Mouse (Mus musculus) neural tube, embryonic 12.5 days (tissue): ENCODE results near the gene Gm12185. TPM values are rescaled to one million over a fixed set of nuclear protein-coding genes. Genes with fewer than 3 reads are reported as not detected.
"Not testable (repeated sequence)": the region's sequence is repeated elsewhere in the genome, so short reads cannot be mapped to it uniquely, and the experiment has no call there.

ENCODE experiments used
- ATAC-seq: fragments of 200-750 bp; cut with Nextera tagmentation; 2 replicates; pipeline ENCODE4 v1.8.0; 2017; ENCODE audit warnings: low read depth, mild to moderate bottlenecking, moderate TSS enrichment, moderate library complexity; ENCODE audit not compliant: low FRiP score
- H3K27ac ChIP-seq: fragments of 300-500 bp; sonication (generic); 2 replicates; pipeline ENCODE4 v1.5.1; 2016
- H3K27me3 ChIP-seq: fragments of 300-500 bp; sonication (generic); replicated peaks from 2 replicates; pipeline ENCODE4 v1.6.1; 2016; ENCODE audit warnings: mild to moderate bottlenecking
- H3K36me3 ChIP-seq: fragments of 300-500 bp; sonication (generic); 2 replicates; pipeline ENCODE4 v1.6.1; 2016; ENCODE audit warnings: mild to moderate bottlenecking
- H3K4me1 ChIP-seq: fragments of 300-500 bp; sonication (generic); 2 replicates; pipeline ENCODE4 v1.6.1; 2016
- H3K4me2 ChIP-seq: fragments of 300-500 bp; sonication (generic); replicated peaks from 2 replicates; pipeline ENCODE4 v1.6.1; 2016; ENCODE audit warnings: mild to moderate bottlenecking
- H3K4me3 ChIP-seq: fragments of 300-500 bp; sonication (generic); 2 replicates; pipeline ENCODE4 v1.5.1; 2016
- H3K9ac ChIP-seq: fragments of 300-500 bp; sonication (generic); 2 replicates; pipeline ENCODE4 v1.6.1; 2016; ENCODE audit warnings: mild to moderate bottlenecking
- H3K9me3 ChIP-seq: fragments of 300-500 bp; sonication (generic); 2 replicates; pipeline ENCODE4 v1.6.1; 2016; ENCODE audit warnings: mild to moderate bottlenecking
- WGBS: fragments of 180-500 bp; shearing (Covaris S2); methylation state at CpG from one replicate; pipeline ENCODE4 v1.1.7; 2016; 5-methylcytosine and 5-hydroxymethylcytosine counted together
- polyA plus RNA-seq: library from polyadenylated mRNA; unstranded; fragments of >200 nt; fragmentation: Nextera tagmentation; extraction: Ambion mirVana; gene quantifications from 2 replicates; pipeline ENCODE4 v1.2.1, GENCODE M21; 2016

The Gm12185 gene
- polyA plus RNA-seq, 1 experiment from 2014 or later = not detected

DNA sequence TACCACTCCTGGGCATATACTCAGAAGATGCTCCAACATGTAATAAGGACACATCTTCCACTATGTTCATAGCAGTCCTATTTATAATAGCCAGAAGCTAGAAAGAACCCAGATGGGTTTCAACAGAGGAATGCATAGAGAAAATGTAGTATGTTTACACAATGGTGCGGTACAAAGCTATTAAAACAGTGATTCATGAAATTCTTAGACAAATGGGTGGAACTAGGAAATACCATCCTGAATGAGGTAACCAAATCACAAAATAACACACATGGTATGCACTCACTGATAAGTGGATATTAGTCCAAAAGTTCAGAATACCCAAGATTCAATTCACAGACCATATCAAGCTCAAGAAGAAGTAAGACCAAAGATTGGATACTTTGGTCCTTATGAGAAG is 17.3 kb downstream of the Gm12185 start:
- no CpG with 5 or more reads among the region's 1 CpGs for WGBS
- H3K9ac ChIP-seq, H3K4me3 ChIP-seq, H3K4me2 ChIP-seq, H3K27me3 ChIP-seq, H3K4me1 ChIP-seq, H3K9me3 ChIP-seq, H3K36me3 ChIP-seq, ATAC-seq, H3K27ac ChIP-seq: not testable (repeated sequence)

- not testable (repeated sequence) for H3K9ac ChIP-seq, H3K36me3 ChIP-seq, H3K27ac ChIP-seq, H3K4me3 ChIP-seq, H3K9me3 ChIP-seq, H3K4me2 ChIP-seq, ATAC-seq, H3K4me1 ChIP-seq, H3K27me3 ChIP-seq
- WGBS = 96% methylated on average over 6 of the region's 6 CpGs
These were observed 45.9 kb downstream of the Gm12185 start, which contains the start of gene Psme2b for GRCm38 (mm10) chr11:48946090-48946489. TSS of gene Psme2b (minus strand) at chr11:48946190.

GRCm38 (mm10) chr11:48939286-48939685 is 52.7 kb downstream of the Gm12185 start:
- H3K27me3 ChIP-seq, H3K9me3 ChIP-seq, H3K4me2 ChIP-seq, H3K4me3 ChIP-seq, H3K36me3 ChIP-seq, H3K27ac ChIP-seq, H3K4me1 ChIP-seq, H3K9ac ChIP-seq, ATAC-seq: not testable (repeated sequence)

- H3K9ac ChIP-seq, ATAC-seq, H3K36me3 ChIP-seq, H3K9me3 ChIP-seq, H3K27ac ChIP-seq, H3K4me2 ChIP-seq, H3K4me1 ChIP-seq, H3K27me3 ChIP-seq, H3K4me3 ChIP-seq: not testable (repeated sequence)
- WGBS = no CpG with 5 or more reads among the region's 3 CpGs
These were observed 56.7 kb downstream of the Gm12185 start for GRCm38 (mm10) chr11:48935291-48935690.

- not testable (repeated sequence) for H3K9ac ChIP-seq
- 70% methylated on average over 1 of the region's 1 CpGs for WGBS
These were observed 58.1 kb downstream of the Gm12185 start for GRCm38 (mm10) chr11:48933923-48934322.

DNA sequence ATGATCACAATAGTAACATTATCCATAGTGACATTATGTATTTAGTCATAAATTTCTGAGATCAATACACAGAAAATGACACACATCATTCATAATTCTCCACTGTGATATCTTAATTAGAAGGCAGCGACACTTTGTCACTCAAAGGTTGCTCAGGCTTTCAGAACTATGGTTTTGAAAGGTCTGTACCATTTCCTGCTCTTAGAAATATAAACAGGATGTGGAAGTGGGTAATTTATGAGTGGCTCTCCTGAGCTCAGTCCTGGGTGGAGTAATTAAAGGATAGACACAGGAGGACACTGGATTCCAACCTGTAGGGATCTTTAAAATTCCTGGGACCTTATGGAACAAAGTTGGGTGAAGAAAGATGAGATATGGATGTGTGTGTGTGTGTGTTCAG is 58.6 kb downstream of the Gm12185 start:
- not testable (repeated sequence) for H3K27me3 ChIP-seq, H3K9me3 ChIP-seq, H3K4me2 ChIP-seq, H3K9ac ChIP-seq, H3K36me3 ChIP-seq, ATAC-seq, H3K4me1 ChIP-seq, H3K4me3 ChIP-seq, H3K27ac ChIP-seq
- 87% methylated on average over 1 of the region's 1 CpGs for WGBS

More at GRCm38 (mm10) chr11:48933923-48934322, 58.1 kb downstream of the Gm12185 start:
- not testable (repeated sequence) for H3K9me3 ChIP-seq, H3K27me3 ChIP-seq, H3K27ac ChIP-seq, H3K4me3 ChIP-seq, ATAC-seq, H3K4me1 ChIP-seq, H3K36me3 ChIP-seq, H3K4me2 ChIP-seq

DNA sequence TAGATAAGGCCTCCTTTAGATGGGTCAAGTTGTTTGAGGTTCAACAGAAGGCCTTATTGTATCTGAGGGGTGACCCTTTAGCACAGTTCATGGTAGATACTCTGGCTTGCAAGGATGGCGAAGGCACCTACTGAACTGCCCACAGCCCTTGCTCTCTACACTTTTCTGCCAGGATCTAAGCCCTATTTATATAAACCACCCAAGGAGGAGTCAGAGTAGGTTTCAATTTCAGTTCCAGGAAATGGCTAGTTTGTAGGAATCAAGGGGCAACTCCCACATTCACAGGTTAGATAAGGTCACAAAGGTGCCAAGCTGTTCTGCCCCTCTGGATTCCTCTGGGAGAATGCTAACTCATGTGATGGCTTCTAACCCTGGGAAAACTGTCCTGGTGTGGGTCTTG is 64.0 kb downstream of the Gm12185 start:
- H3K4me3 ChIP-seq, H3K27ac ChIP-seq, H3K36me3 ChIP-seq, H3K9ac ChIP-seq, H3K9me3 ChIP-seq, H3K4me2 ChIP-seq, H3K4me1 ChIP-seq, H3K27me3 ChIP-seq, ATAC-seq: not testable (repeated sequence)
- 81% methylated on average over 1 of the region's 1 CpGs for WGBS

GRCm38 (mm10) chr11:48926437-48926836 is 65.6 kb downstream of the Gm12185 start:
- not testable (repeated sequence) for H3K4me3 ChIP-seq, ATAC-seq

DNA sequence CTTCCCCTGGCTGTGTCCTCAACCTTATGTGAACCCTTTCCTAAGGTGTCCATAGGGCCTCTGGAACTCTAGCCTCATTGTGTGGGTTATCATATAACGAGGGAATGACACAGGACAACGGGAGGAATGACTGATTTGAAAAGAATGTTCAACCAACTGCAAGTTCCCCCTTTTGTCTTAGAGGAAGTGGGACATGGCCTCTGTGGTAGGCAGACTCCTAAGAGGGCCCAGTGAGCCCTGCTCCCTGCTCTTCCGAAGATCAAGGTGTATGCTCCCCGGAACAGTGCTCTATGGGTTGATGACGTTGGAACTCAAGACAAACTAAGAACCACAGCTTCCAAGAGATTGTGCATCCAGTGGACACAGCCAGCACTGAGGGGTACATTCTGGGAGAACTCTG is 68.2 kb downstream of the Gm12185 start:
- 92% methylated on average over 5 of the region's 5 CpGs for WGBS
- not testable (repeated sequence) for H3K4me1 ChIP-seq, H3K4me2 ChIP-seq, H3K9me3 ChIP-seq, H3K27ac ChIP-seq, H3K36me3 ChIP-seq, ATAC-seq, H3K4me3 ChIP-seq, H3K9ac ChIP-seq, H3K27me3 ChIP-seq

More at GRCm38 (mm10) chr11:48926437-48926836, 65.6 kb downstream of the Gm12185 start:
- not testable (repeated sequence) for H3K4me1 ChIP-seq, H3K4me2 ChIP-seq, H3K27me3 ChIP-seq, H3K36me3 ChIP-seq, H3K27ac ChIP-seq, H3K9me3 ChIP-seq, H3K9ac ChIP-seq

GRCm38 (mm10) chr11:48918380-48918779 is 73.6 kb downstream of the Gm12185 start:
- Histone ChIP-seq H3K4me1 (no peaks in the 10 kb centered on the region), H3K27ac (no peak overlapping the region), H3K4me3 (no peak overlapping the region), H3K9me3 (no peaks in the 10 kb centered on the region), H3K9ac (no peak overlapping the region), H3K36me3 (no peaks in the 10 kb centered on the region), H3K27me3 (no peaks in the 10 kb centered on the region), H3K4me2 (no peak overlapping the region)
- WGBS = 89% methylated on average over 3 of the region's 3 CpGs
- ATAC-seq = no peak

GRCm38 (mm10) chr11:48913611-48914010 is 78.4 kb downstream of the Gm12185 start:
- Histone ChIP-seq H3K27ac (no peak overlapping the region), H3K4me1 (no peaks in the 10 kb centered on the region), H3K27me3 (no peaks in the 10 kb centered on the region), H3K9ac (no peak overlapping the region), H3K9me3 (no peaks in the 10 kb centered on the region), H3K4me3 (no peak overlapping the region), H3K4me2 (no peak overlapping the region), H3K36me3 (no peaks in the 10 kb centered on the region)
- WGBS = 96% methylated on average over 1 of the region's 1 CpGs
- no peak for ATAC-seq

- H3K9ac ChIP-seq = no peak overlapping the region
- 67% methylated on average over 1 of the region's 1 CpGs for WGBS
- H3K27ac ChIP-seq = no peak overlapping the region
- H3K27me3 ChIP-seq = no peaks in the 10 kb centered on the region
- ATAC-seq = no peak
- no peaks in the 10 kb centered on the region for H3K36me3 ChIP-seq
- H3K9me3 ChIP-seq = no peaks in the 10 kb centered on the region
- H3K4me1 ChIP-seq = no peaks in the 10 kb centered on the region
- no peak overlapping the region for H3K4me2 ChIP-seq
- no peak overlapping the region for H3K4me3 ChIP-seq
These were observed 83.6 kb downstream of the Gm12185 start for GRCm38 (mm10) chr11:48908459-48908858.

DNA sequence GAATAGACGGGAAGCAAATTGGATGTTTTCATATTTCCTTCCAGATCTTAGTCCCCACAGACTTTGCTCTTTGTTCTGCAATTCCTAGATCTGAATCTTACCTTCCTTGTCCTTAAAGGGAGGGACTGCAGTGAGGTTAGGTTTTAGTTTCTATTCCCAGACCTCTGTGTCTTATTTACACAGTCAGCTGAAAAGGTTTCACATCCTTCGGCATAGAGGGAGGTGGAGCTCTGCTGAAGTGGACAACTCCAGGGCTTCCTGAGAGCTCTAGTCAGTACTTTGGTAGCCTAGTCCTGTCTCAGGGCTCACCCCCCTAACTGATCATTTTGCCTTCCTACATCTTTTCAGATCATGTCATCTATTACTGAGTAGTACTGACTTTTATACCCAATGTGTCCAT is 90.0 kb downstream of the Gm12185 start, which contains the start of gene Gm5431:
Gene Gm5431 (minus strand): TSS at position 194 of the 400 bp plus-strand sequence.
- Histone ChIP-seq H3K9me3 (no peaks in the 10 kb centered on the region), H3K27ac (no peak within 1 kb of the TSS), H3K9ac (no peak within 1 kb of the TSS), H3K4me2 (no peak within 1 kb of the TSS), H3K4me3 (no peak within 1 kb of the TSS), H3K4me1 (no peaks in the 10 kb centered on the region), H3K36me3 (no peaks in the 10 kb centered on the region), H3K27me3 (no peaks in the 10 kb centered on the region)
- 67% methylated on average over 2 of the region's 2 CpGs for WGBS
- no peak for ATAC-seq
